Mouse (Mus musculus) ovary, postnatal 10 days (tissue): ENCODE measurements around the gene Cyb5b.
"Not testable (repeated sequence)": the region's sequence is repeated elsewhere in the genome, so short reads cannot be mapped to it uniquely, and the experiment has no call there.

ENCODE experiments used
- DNase-seq: peaks from one replicate; pipeline ENCODE4 v3.0.0; 2022; ENCODE audit warnings: low spot score

Cyb5b gene

GRCm38 (mm10) chr8:107150404-107151157 lies at the start of gene Cyb5b:
Gene Cyb5b (plus strand): TSS chr8:107150640.
- DNase-seq: peak; percentile 90

GRCm38 (mm10) chr8:107104547-107104946 lies 45.9 kb upstream of the Cyb5b start:
- peak; percentile 54 for DNase-seq

GRCm38 (mm10) chr8:107108089-107108488 lies 42.4 kb upstream of the Cyb5b start:
- not testable (repeated sequence) for DNase-seq

GRCm38 (mm10) chr8:107108978-107109720 lies 41.3 kb upstream of the Cyb5b start:
- no peak for DNase-seq

GRCm38 (mm10) chr8:107109816-107110435 lies 40.5 kb upstream of the Cyb5b start:
- no peak for DNase-seq

GRCm38 (mm10) chr8:107110629-107111330 lies 39.7 kb upstream of the Cyb5b start:
- DNase-seq: no peak

- DNase-seq: no peak
These were observed 38.9 kb upstream of the Cyb5b start for GRCm38 (mm10) chr8:107111340-107112105.

GRCm38 (mm10) chr8:107113209-107113608 lies 37.2 kb upstream of the Cyb5b start:
- no peak for DNase-seq

GRCm38 (mm10) chr8:107114150-107115007 lies 36.1 kb upstream of the Cyb5b start:
- no peak for DNase-seq

GRCm38 (mm10) chr8:107115008-107115320 lies 35.5 kb upstream of the Cyb5b start:
- no peak for DNase-seq

GRCm38 (mm10) chr8:107116023-107116422 lies 34.4 kb upstream of the Cyb5b start:
- peak; percentile 57 for DNase-seq

GRCm38 (mm10) chr8:107117019-107117418 lies 33.4 kb upstream of the Cyb5b start:
- no peak for DNase-seq

GRCm38 (mm10) chr8:107118803-107119233 lies 31.6 kb upstream of the Cyb5b start:
- no peak for DNase-seq

- DNase-seq: no peak
These were observed 31.0 kb upstream of the Cyb5b start for GRCm38 (mm10) chr8:107119412-107119811.

- no peak for DNase-seq
These were observed 29.6 kb upstream of the Cyb5b start for GRCm38 (mm10) chr8:107120806-107121205.

- DNase-seq: no peak
These were observed 28.7 kb upstream of the Cyb5b start for GRCm38 (mm10) chr8:107121681-107122291.

- no peak for DNase-seq
These were observed 27.3 kb upstream of the Cyb5b start for GRCm38 (mm10) chr8:107123063-107123614.

- no peak for DNase-seq
These were observed 26.1 kb upstream of the Cyb5b start for GRCm38 (mm10) chr8:107124343-107124742.

GRCm38 (mm10) chr8:107129171-107130025 lies 21.0 kb upstream of the Cyb5b start:
- DNase-seq: no peak
